Mouse (Mus musculus) kidney, adult 2 months (tissue): ENCODE measurements around the gene Mkrn2os.

Experiments used
- CTCF ChIP-seq: fragments of 200-500 bp; conservative IDR thresholded peaks from 2 replicates; pipeline ENCODE4 v1.5.1; 2011; ENCODE audit warnings: low read depth, mild to moderate bottlenecking, control low read depth, low read length, moderate library complexity, mixed read lengths; ENCODE audit not compliant: insufficient read depth, insufficient read length
- POLR2A ChIP-seq: fragments of 200-500 bp; IDR thresholded peaks from one replicate; pipeline ENCODE4 v1.6.1; 2011; ENCODE audit warnings: low read depth, low read length, control low read depth

DNA sequence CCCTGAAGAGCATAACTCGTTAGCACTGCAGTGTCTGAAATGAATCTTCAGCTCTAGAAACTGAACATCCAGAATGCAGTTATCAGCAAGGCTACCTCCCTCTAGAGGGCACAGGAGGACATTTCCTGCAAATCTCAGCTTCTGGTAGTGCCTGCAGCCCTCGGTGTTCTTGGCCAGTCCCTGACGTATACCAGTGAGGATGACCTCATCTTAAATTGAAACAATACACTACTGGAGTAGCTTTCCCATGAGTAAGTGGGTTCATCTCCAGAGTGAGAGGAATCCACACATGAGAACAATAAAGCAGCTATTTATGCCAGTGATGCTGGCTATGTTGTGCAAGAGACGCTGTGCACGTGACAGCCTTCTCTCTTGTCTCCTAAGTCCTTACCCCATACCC, 36.9 kb downstream of the Mkrn2os start:
- TF ChIP-seq CTCF: peak; percentile 17; the same call in 1 of the 2 replicates
- TF ChIP-seq POLR2A: no peak
